Mouse (Mus musculus): Measurements from ENCODE around the gene Ebf1. TPM values are rescaled to one million over a fixed set of nuclear protein-coding genes. Genes with fewer than 3 reads are reported as not detected.

The Ebf1 gene
- polyA plus RNA-seq, 1 experiment, result 188 TPM

DNA sequence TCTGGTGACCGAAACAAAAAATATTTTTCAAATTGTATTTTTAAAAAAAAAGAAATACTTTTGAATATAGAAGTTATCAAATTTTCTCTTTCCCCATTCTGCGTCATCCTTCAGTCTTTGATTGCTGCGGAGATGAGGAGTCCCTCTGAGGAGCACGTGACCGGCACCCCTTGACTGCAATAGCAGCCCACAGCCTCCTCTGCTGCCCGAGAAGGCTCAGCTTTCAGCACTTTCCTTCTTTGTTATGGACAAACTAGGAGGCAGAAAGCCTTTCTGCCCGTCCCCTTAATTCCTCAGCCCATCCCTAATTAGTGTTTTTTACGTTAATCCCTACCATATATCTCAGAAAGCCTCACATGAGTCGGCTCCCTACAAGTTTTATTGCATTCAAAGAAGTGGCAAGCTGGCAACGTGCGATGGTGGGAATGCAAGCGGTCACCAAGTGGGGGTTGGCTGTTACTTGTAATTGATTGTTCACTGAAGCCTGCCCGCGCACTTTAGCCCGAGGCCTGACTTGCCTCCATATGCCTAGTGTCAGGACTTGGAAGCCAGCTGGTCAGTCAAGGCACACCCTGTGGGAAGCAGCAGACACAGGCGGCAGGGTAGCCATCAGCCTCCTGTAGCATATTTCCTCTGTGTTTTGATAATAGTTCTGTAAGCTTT, 79.6 kb downstream of the Ebf1 start:
- Histone ChIP-seq H3K4me3 (replicated peaks; ENCODE audit: control insufficient read depth, low read depth, low read length) (no peak overlapping the region), H3K4me1 (ENCODE audit: control insufficient read depth, insufficient read depth, low read length) (no peaks in the 10 kb centered on the region; the same call in 1 of the 2 replicates), H3K27ac (ENCODE audit: control insufficient read depth, insufficient read depth, low read depth, low read length, poor library complexity) (no peak overlapping the region)
- WGBS, result 41% methylated on average over 16 of the region's 16 CpGs
- TF ChIP-seq CTCF (IDR thresholded peaks at IDR 0.05; ENCODE audit: control insufficient read depth, insufficient read depth, low read length) (no peak), POLR2A (IDR thresholded peaks at IDR 0.05; ENCODE audit: borderline replicate concordance, control insufficient read depth, low read depth, low read length) (no peak)

- Histone ChIP-seq H3K4me3 (replicated peaks; ENCODE audit: control insufficient read depth, low read depth, low read length) (no peak overlapping the region), H3K27ac (ENCODE audit: control insufficient read depth, insufficient read depth, low read depth, low read length, poor library complexity) (no peak overlapping the region), H3K4me1 (ENCODE audit: control insufficient read depth, insufficient read depth, low read length) (no peaks in the 10 kb centered on the region; the same call in 1 of the 2 replicates)
- TF ChIP-seq CTCF (IDR thresholded peaks at IDR 0.05; ENCODE audit: control insufficient read depth, insufficient read depth, low read length) (no peak), POLR2A (IDR thresholded peaks at IDR 0.05; ENCODE audit: borderline replicate concordance, control insufficient read depth, low read depth, low read length) (no peak)
- WGBS, result 81% methylated on average over 4 of the region's 4 CpGs
These were observed 83.1 kb downstream of the Ebf1 start for GRCm38 (mm10) chr11:44700181-44700580.

DNA sequence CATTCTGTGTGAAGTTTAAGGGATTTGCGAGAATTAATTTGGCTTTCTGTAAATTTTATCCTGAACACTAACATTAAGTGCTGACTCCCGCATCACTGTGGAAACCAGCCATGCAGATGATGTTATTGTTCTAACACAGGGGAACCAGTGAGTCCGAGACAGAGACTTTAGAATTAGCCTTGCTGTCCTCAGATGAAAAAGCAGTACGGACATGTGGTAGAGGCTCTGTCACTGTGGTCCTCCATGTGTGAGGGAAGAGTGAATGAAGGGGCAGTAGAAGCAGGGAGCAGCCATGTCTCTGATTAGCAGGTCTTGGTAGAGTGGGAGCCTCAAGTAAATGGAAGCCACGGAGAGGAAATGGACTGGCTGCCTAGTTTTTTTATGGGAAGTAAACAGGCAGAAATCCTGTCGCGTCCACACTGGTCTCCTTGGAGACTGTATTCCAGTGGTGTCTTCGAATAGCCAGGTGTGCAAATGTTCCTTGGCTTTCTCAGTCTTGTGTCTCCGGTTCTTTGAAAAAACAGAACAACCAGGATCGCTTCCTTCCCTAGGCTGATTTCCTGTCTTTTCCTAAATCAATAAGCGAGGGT, 84.2 kb downstream of the Ebf1 start:
- WGBS, result 71% methylated on average over 11 of the region's 11 CpGs
- TF ChIP-seq POLR2A (IDR thresholded peaks at IDR 0.05; ENCODE audit: borderline replicate concordance, control insufficient read depth, low read depth, low read length) (no peak), CTCF (IDR thresholded peaks at IDR 0.05; ENCODE audit: control insufficient read depth, insufficient read depth, low read length) (no peak)
- Histone ChIP-seq H3K4me3 (replicated peaks; ENCODE audit: control insufficient read depth, low read depth, low read length) (no peak overlapping the region), H3K27ac (ENCODE audit: control insufficient read depth, insufficient read depth, low read depth, low read length, poor library complexity) (no peak overlapping the region), H3K4me1 (ENCODE audit: control insufficient read depth, insufficient read depth, low read length) (no peaks in the 10 kb centered on the region; the same call in 1 of the 2 replicates)

DNA sequence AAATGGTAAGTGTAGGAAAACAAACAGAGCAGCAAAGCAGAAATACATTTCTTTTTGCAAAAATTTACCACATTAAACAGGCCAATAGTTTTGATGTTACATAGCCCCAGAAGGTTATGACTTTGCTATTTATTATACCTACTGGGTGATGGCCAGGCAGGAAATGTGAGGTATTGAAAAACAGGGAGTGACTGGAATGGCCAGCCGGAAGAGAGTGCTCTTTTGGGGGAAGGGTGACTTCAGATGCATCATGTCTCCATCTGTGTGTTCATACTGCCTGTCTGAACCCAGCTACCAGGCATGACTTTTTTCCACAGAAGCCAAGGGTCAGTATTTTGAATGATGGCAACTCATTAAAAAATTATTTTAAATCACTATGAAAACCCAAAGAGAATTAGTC, 84.7 kb downstream of the Ebf1 start:
- Histone ChIP-seq H3K4me1 (ENCODE audit: control insufficient read depth, insufficient read depth, low read length) (no peaks in the 10 kb centered on the region; the same call in 1 of the 2 replicates), H3K4me3 (replicated peaks; ENCODE audit: control insufficient read depth, low read depth, low read length) (no peak overlapping the region), H3K27ac (ENCODE audit: control insufficient read depth, insufficient read depth, low read depth, low read length, poor library complexity) (no peak overlapping the region)
- TF ChIP-seq CTCF (IDR thresholded peaks at IDR 0.05; ENCODE audit: control insufficient read depth, insufficient read depth, low read length) (no peak), POLR2A (IDR thresholded peaks at IDR 0.05; ENCODE audit: borderline replicate concordance, control insufficient read depth, low read depth, low read length) (no peak)
- WGBS, result 80% methylated on average over 1 of the region's 1 CpGs

- H3K4me1 ChIP-seq (ENCODE audit: control insufficient read depth, insufficient read depth, low read length), result no peaks in the 10 kb centered on the region; the same call in 1 of the 2 replicates
- TF ChIP-seq POLR2A (IDR thresholded peaks at IDR 0.05; ENCODE audit: borderline replicate concordance, control insufficient read depth, low read depth, low read length), result no peak
- TF ChIP-seq CTCF (IDR thresholded peaks at IDR 0.05; ENCODE audit: control insufficient read depth, insufficient read depth, low read length), result no peak
- 72% methylated on average over 8 of the region's 8 CpGs for WGBS
- no peak overlapping the region for H3K4me3 ChIP-seq (replicated peaks; ENCODE audit: control insufficient read depth, low read depth, low read length)
- no peak overlapping the region for H3K27ac ChIP-seq (ENCODE audit: control insufficient read depth, insufficient read depth, low read depth, low read length, poor library complexity)
These were observed 85.8 kb downstream of the Ebf1 start for GRCm38 (mm10) chr11:44702716-44703486.

- H3K4me3 ChIP-seq (replicated peaks; ENCODE audit: control insufficient read depth, low read depth, low read length), result no peak overlapping the region
- H3K4me1 ChIP-seq (ENCODE audit: control insufficient read depth, insufficient read depth, low read length), result no peaks in the 10 kb centered on the region; the same call in 1 of the 2 replicates
- no peak overlapping the region for H3K27ac ChIP-seq (ENCODE audit: control insufficient read depth, insufficient read depth, low read depth, low read length, poor library complexity)
- no peak for TF ChIP-seq CTCF (IDR thresholded peaks at IDR 0.05; ENCODE audit: control insufficient read depth, insufficient read depth, low read length)
- no peak for TF ChIP-seq POLR2A (IDR thresholded peaks at IDR 0.05; ENCODE audit: borderline replicate concordance, control insufficient read depth, low read depth, low read length)
- 81% methylated on average over 5 of the region's 5 CpGs for WGBS
These were observed 86.8 kb downstream of the Ebf1 start for GRCm38 (mm10) chr11:44703951-44704350.

DNA sequence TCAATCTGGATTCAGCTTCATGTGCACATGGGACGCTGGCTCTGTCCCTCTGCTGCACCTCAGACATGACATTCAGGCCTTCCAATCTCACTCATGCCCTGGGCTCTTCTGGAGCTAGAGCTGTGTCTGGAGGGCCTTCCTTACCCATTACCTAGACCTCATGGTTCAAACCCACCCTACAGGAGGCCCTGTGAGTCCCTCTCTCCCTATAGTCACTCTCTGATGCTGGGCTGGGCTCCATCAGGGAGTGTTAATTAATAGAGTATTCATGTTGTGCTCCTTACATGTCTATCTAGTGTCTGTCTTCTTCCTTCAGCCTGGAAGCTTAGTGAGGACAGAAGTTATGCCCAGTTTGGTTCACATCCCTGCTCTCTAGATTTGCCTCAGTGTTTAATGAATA, 88.7 kb downstream of the Ebf1 start:
- Histone ChIP-seq H3K4me1 (ENCODE audit: control insufficient read depth, insufficient read depth, low read length) (no peaks in the 10 kb centered on the region; the same call in 1 of the 2 replicates), H3K27ac (ENCODE audit: control insufficient read depth, insufficient read depth, low read depth, low read length, poor library complexity) (no peak overlapping the region), H3K4me3 (replicated peaks; ENCODE audit: control insufficient read depth, low read depth, low read length) (no peak overlapping the region)
- 81% methylated on average over 1 of the region's 1 CpGs for WGBS
- TF ChIP-seq CTCF (IDR thresholded peaks at IDR 0.05; ENCODE audit: control insufficient read depth, insufficient read depth, low read length), result no peak
- TF ChIP-seq POLR2A (IDR thresholded peaks at IDR 0.05; ENCODE audit: borderline replicate concordance, control insufficient read depth, low read depth, low read length), result no peak

DNA sequence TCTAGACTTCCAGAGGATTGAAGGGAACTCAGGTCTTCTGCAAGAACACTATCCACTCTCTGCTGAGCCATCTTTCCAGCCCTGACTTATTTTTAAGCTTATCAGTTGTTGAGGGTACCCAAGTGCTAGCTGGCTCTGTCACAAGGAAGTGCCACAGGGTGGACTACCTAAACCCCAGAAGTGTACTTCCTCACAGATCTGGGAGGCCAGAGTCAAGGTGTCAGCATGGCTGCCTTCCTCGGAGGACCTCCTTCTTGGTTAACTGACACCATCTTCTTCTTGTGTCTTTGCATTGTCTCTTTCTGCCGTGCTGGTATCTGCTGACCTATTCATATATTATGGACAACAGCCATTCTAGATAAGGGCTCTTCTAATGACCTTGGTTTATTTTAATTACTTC, 89.3 kb downstream of the Ebf1 start:
- Histone ChIP-seq H3K27ac (ENCODE audit: control insufficient read depth, insufficient read depth, low read depth, low read length, poor library complexity) (no peak overlapping the region), H3K4me1 (ENCODE audit: control insufficient read depth, insufficient read depth, low read length) (no peaks in the 10 kb centered on the region), H3K4me3 (replicated peaks; ENCODE audit: control insufficient read depth, low read depth, low read length) (no peak overlapping the region)
- WGBS, result 61% methylated on average over 2 of the region's 2 CpGs
- TF ChIP-seq POLR2A (IDR thresholded peaks at IDR 0.05; ENCODE audit: borderline replicate concordance, control insufficient read depth, low read depth, low read length) (no peak), CTCF (IDR thresholded peaks at IDR 0.05; ENCODE audit: control insufficient read depth, insufficient read depth, low read length) (no peak)

All from bone marrow, adult 2 months (tissue).